Mouse (Mus musculus): Measurements from ENCODE around the gene Plekha1.
A peak's percentile ranks its signal among the peaks of the same experiment; 100 is the strongest.

The Plekha1 gene

GRCm38 (mm10) chr7:130954177-130954601, 88.6 kb downstream of the Plekha1 start:
- DNase-seq (ENCODE audit: low spot score), result no peak

GRCm38 (mm10) chr7:130958551-130958950, 93.0 kb downstream of the Plekha1 start:
- DNase-seq (ENCODE audit: low spot score), result peak; percentile 36

GRCm38 (mm10) chr7:130959868-130960267, 94.3 kb downstream of the Plekha1 start:
- no peak for DNase-seq (ENCODE audit: low spot score)

GRCm38 (mm10) chr7:130961429-130961828, 95.9 kb downstream of the Plekha1 start:
- DNase-seq (ENCODE audit: low spot score), result no peak

Data from retina, embryonic 14.5 days (tissue).